Mouse (Mus musculus) ES-E14 (cell line): Measurements from ENCODE around the gene Shisa8. TPM values are rescaled to one million over a fixed set of nuclear protein-coding genes. Genes with fewer than 3 reads are reported as not detected.

Experiments
- DNase-seq: peaks from one replicate; pipeline ENCODE4 v3.0.0-alpha.2; 2013; ENCODE audit warnings: low read depth, low spot score
- H3K27ac ChIP-seq: 2 replicates; pipeline ENCODE4 v1.5.1; 2012; ENCODE audit warnings: low read depth, mild to moderate bottlenecking, low read length, moderate library complexity, mixed read lengths; ENCODE audit not compliant: poor library complexity, insufficient read depth, severe bottlenecking
- H3K36me3 ChIP-seq: 2 replicates; pipeline ENCODE4 v1.6.1; 2012; ENCODE audit warnings: mild to moderate bottlenecking, low read length, moderate library complexity, mixed read lengths; ENCODE audit not compliant: control insufficient read depth, poor library complexity, insufficient read depth, severe bottlenecking
- H3K4me1 ChIP-seq, 2 experiments: fragments of 150-350 bp in 1 of 2; sonication (generic) in 1 of 2; 2 replicates each; pipeline ENCODE4 v1.6.1; 2012; ENCODE audit warnings: low read length in 2 of 2, mild to moderate bottlenecking in 1 of 2, mixed read lengths in 1 of 2; ENCODE audit not compliant: control insufficient read depth in 2 of 2, insufficient read depth in 2 of 2, poor library complexity in 1 of 2
- H3K4me3 ChIP-seq, 2 experiments: fragments of 150-350 bp in 1 of 2; sonication (generic) in 1 of 2; 2 replicates each; pipeline ENCODE4 v1.5.1; 2012; ENCODE audit warnings: low read length in 2 of 2, low read depth in 1 of 2, mild to moderate bottlenecking in 1 of 2, mixed read lengths in 1 of 2; ENCODE audit not compliant: insufficient read depth in 1 of 2, poor library complexity in 1 of 2, severe bottlenecking in 1 of 2
- H3K9ac ChIP-seq: 2 replicates; pipeline ENCODE4 v1.6.1; 2012; ENCODE audit warnings: low read depth, mild to moderate bottlenecking, low read length, mixed read lengths; ENCODE audit not compliant: poor library complexity, insufficient read depth, severe bottlenecking
- H3K9me3 ChIP-seq: fragments of 150-350 bp; sonication (generic); 2 replicates; pipeline ENCODE4 v1.6.1; 2012; ENCODE audit warnings: low read depth, mild to moderate bottlenecking, low read length; ENCODE audit not compliant: control insufficient read depth, insufficient read depth
- CHD2 ChIP-seq: IDR thresholded peaks from 2 replicates; pipeline ENCODE4 v1.6.1; 2014; ENCODE audit warnings: mild to moderate bottlenecking, low read depth, low read length, inconsistent platforms
- HCFC1 ChIP-seq: IDR thresholded peaks from 2 replicates; pipeline ENCODE4 v1.6.1; 2012; ENCODE audit warnings: low read length, inconsistent platforms, borderline replicate concordance; ENCODE audit not compliant: insufficient read depth
- MAFK ChIP-seq: IDR thresholded peaks from 2 replicates; pipeline ENCODE4 v1.6.1; 2014; ENCODE audit warnings: mild to moderate bottlenecking, low read depth, low read length, inconsistent platforms; ENCODE audit not compliant: insufficient read depth
- ZC3H11A ChIP-seq: IDR thresholded peaks from 2 replicates; pipeline ENCODE4 v1.6.1; 2012; ENCODE audit warnings: low read depth, mild to moderate bottlenecking, inconsistent platforms, low read length, borderline replicate concordance
- ZNF384 ChIP-seq: IDR thresholded peaks from 2 replicates; pipeline ENCODE4 v1.6.1; 2012; ENCODE audit warnings: low read depth, low read length, inconsistent platforms
- in situ Hi-C, 2 experiments: fragments of 600-800 bp; cut with MboI; formaldehyde crosslinking; loops; one replicate each; pipeline ENCODE4 v1.15.1; 2025; ENCODE audit warnings: low sequenced_read_pairs in 2 of 2, inconsistent platforms in 1 of 2; ENCODE audit not compliant: unreplicated experiment in 2 of 2
- total RNA-seq: library from RNA; depleted of rRNA; stranded (reverse); fragments of 300-350 nt; gene quantifications from 2 replicates; pipeline ENCODE4 v1.2.3, GENCODE M21; 2012

The Shisa8 gene
- total RNA-seq, 1 experiment = 4.1 TPM

DNA sequence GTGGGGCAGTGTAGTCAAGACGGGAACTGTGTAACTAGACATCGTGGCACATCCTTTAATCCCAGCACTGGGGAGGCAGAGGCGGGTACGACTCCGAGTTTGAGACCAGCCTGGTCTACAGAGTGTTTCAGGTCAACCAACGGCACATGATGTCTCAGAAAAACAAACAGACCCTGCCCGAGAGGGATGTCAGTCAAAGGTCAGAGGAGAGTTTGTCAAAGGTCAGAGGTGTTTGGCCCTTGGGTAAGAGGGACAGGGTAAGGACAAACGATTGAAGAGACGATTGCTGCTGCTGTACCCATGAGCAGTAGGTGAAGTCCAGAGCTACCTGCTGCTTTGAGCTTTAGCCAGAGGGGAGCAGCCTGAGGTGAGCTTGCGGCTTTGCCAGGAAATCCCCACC is 29.0 kb downstream of the Shisa8 start:
- in situ Hi-C loops = no loop called here
- Histone ChIP-seq H3K9ac (no peak overlapping the region), H3K4me1 (peaks cover 2 to 15% of the 10 kb centered on the region in 2 experiments), H3K9me3 (no peaks in the 10 kb centered on the region), H3K4me3 (no peak overlapping the region), H3K27ac (no peak overlapping the region), H3K36me3 (peaks cover 80% of the 10 kb centered on the region)
- DNase-seq = no peak
- TF ChIP-seq CHD2 = no peak
- TF ChIP-seq HCFC1 = no peak
- no peak for TF ChIP-seq ZNF384
- no peak for TF ChIP-seq MAFK
- no peak for TF ChIP-seq ZC3H11A

DNA sequence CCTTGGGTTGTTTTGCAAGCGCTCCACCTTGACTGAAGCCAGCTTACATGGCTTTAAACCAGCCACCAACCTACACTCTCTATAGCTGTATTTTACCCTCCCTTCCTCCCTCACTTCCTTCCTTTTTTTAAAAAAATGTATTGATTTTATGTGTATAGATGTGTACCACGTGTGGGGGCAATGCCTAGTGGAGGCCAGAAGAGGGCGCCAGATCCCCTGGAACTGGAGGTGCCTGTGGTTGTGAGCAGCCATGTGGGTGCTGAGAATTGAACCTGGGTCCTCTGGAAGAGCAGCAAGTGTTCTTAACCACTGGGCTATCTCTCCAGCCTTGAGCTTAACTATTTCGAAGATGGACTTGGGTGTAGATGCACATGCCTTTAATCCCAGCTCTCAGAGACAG is 30.3 kb downstream of the Shisa8 start:
- no peak for DNase-seq
- Histone ChIP-seq H3K9me3 (no peaks in the 10 kb centered on the region), H3K36me3 (peaks cover 90% of the 10 kb centered on the region), H3K27ac (no peak overlapping the region), H3K4me1 (peaks cover 0 to 8% of the 10 kb centered on the region in 2 experiments; a peak in 1 of 4 replicates), H3K9ac (no peak overlapping the region), H3K4me3 (no peak overlapping the region)
- TF ChIP-seq MAFK = no peak
- TF ChIP-seq ZNF384 = no peak
- no peak for TF ChIP-seq ZC3H11A
- TF ChIP-seq HCFC1 = no peak
- TF ChIP-seq CHD2 = no peak
- in situ Hi-C loops = no loop called here

DNA sequence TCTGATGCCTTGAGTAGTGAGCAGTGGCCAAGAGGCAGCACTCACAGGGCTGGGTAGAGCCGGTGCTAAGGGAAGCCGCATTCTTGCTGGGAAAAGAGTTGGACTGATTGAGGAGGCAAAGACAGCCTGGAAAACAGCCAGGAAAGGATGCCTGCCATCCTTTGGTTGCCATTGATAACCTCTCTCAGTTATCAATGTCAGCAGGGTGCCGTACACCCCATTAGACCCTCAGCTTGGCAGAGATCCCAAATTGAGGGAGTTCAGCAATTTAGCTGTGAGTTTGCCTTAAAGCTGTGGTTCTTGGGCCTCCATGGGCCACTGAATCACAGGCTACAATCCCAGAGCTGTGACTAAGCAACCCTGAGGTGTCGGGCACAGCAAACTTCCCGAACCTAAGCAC is 31.5 kb downstream of the Shisa8 start:
- Histone ChIP-seq H3K27ac (no peak overlapping the region), H3K4me3 (no peak overlapping the region), H3K9me3 (no peaks in the 10 kb centered on the region), H3K9ac (no peak overlapping the region), H3K36me3 (peaks cover 90% of the 10 kb centered on the region), H3K4me1 (peaks cover 0 to 5% of the 10 kb centered on the region in 2 experiments; a peak in 2 of 4 replicates)
- in situ Hi-C loops = no loop called here
- TF ChIP-seq HCFC1 (no peak), ZC3H11A (no peak), CHD2 (no peak), MAFK (no peak), ZNF384 (no peak)
- no peak for DNase-seq

DNA sequence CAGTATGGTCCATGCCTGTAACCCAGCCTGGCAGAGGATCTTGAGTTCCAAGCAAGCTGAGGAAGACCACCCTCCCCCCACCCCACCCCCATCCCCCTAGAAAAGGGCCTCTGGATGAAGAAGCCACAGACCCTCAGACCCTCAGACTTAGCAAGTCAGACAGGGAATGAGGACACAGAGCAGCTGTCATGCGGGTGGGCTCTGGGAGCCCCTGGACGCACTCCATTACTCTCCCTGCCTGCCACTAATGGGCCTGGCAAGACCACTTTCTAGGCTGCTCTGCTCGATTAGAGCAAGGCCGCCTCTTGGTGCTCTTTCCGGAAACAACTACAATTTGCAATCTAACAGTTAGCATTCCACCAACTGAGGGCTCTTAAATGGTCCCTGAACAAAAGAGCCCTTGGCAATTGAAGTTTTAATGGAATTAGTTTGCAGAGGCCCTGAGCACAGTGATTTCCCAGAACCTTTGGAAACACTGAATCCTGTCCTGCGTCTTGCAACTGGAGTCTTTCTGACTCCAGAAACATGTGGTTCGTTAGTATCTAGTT is 34.8 kb downstream of the Shisa8 start:
- Histone ChIP-seq H3K27ac (no peak overlapping the region), H3K9ac (no peak overlapping the region), H3K4me3 (no peak overlapping the region), H3K4me1 (peaks cover 0 to 2% of the 10 kb centered on the region in 2 experiments; a peak in 1 of 4 replicates), H3K9me3 (no peaks in the 10 kb centered on the region), H3K36me3 (peaks cover 72% of the 10 kb centered on the region)
- in situ Hi-C loops = no loop called here
- no peak for DNase-seq
- no peak for TF ChIP-seq MAFK
- no peak for TF ChIP-seq ZNF384
- no peak for TF ChIP-seq CHD2
- TF ChIP-seq ZC3H11A = no peak
- no peak for TF ChIP-seq HCFC1

DNA sequence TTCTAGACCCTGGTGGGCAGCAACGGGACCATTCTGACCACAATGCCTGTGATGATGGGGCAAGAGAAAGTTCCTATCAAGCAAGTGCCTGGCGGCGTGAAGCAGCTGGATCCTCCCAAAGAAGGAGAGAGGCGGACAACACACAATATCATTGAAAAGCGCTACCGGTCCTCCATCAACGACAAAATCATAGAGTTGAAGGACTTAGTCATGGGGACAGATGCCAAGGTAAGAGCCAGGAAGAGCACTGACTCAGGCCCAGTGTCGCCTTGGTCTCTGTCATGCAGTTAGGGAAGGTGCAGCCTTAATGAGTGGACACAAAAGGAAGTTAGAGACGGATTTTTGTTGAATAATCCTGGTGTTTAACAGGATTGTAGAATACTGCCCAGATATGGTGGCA is 37.5 kb downstream of the Shisa8 start:
- DNase-seq = no peak
- TF ChIP-seq HCFC1 = no peak
- TF ChIP-seq ZC3H11A = no peak
- no peak for TF ChIP-seq CHD2
- TF ChIP-seq ZNF384 = no peak
- TF ChIP-seq MAFK = no peak
- H3K4me3 ChIP-seq = no peak overlapping the region
- peaks cover 69% of the 10 kb centered on the region for H3K36me3 ChIP-seq
- H3K4me1 ChIP-seq = peaks cover 4 to 10% of the 10 kb centered on the region in 2 experiments; a peak in 2 of 4 replicates
- no peaks in the 10 kb centered on the region for H3K9me3 ChIP-seq
- H3K9ac ChIP-seq = no peak overlapping the region
- no peak overlapping the region for H3K27ac ChIP-seq
- in situ Hi-C loops = no loop called here
